Mouse (Mus musculus): ENCODE data around the gene Gm5460. TPM values are rescaled to one million over a fixed set of nuclear protein-coding genes. Genes with fewer than 3 reads are reported as not detected.

Gene Gm5460
- polyA plus RNA-seq (2012; rRNA removed): not detected in 2 replicates

GRCm38 (mm10) chr14:34016381-34016780, at the start of gene Gm5460:
Gene Gm5460, plus strand, starts transcription at chr14:34016758.

GRCm38 (mm10) chr14:33978604-33979059, 37.9 kb upstream of the Gm5460 start, which contains the start of gene Zfp488:
Gene Zfp488, minus strand, starts transcription at chr14:33978764.

GRCm38 (mm10) chr14:34015063-34015462, 1.5 kb upstream of the Gm5460 start, which contains the start of gene Gm30083:
Gene Gm30083, minus strand, starts transcription at chr14:34015182.

GRCm38 (mm10) chr14:34052516-34052915, 36.0 kb downstream of the Gm5460 start, which contains the start of gene Antxrl:
Gene Antxrl, plus strand, starts transcription at chr14:34052707.

GRCm38 (mm10) chr14:34085731-34086130, 69.2 kb downstream of the Gm5460 start, which contains the start of gene Anxa8:
Gene Anxa8, plus strand, starts transcription at chr14:34085981.

Other genes starting within 250 kb of the Gm5460 start
- gene Gdf10, start 93.2 kb upstream of the Gm5460 start, polyA plus RNA-seq (2012; rRNA removed): 3.7 TPM in 2 replicates
- 3.0 and 4.6 TPM in 2 replicates for gene Gdf2, start 75.7 kb upstream of the Gm5460 start, polyA plus RNA-seq (2012; rRNA removed)
- 0.01 and 0.02 TPM in 2 replicates for gene Rbp3, start 62.8 kb upstream of the Gm5460 start, polyA plus RNA-seq (2012; rRNA removed)
- gene Zfp488, start 38.0 kb upstream of the Gm5460 start, polyA plus RNA-seq (2012; rRNA removed): under 0.01 and 0.01 TPM in 2 replicates
- not detected in 2 replicates for gene Gm30083, start 1.6 kb upstream of the Gm5460 start, polyA plus RNA-seq (2012; rRNA removed)
- gene Antxrl, start 35.9 kb downstream of the Gm5460 start, polyA plus RNA-seq (2012; rRNA removed): not detected in 2 replicates
- 0.05 and 0.06 TPM in 2 replicates for gene Anxa8, start 69.2 kb downstream of the Gm5460 start, polyA plus RNA-seq (2012; rRNA removed)
- gene A630023A22Rik, start 86.0 kb downstream of the Gm5460 start, polyA plus RNA-seq (2012; rRNA removed): not detected in 2 replicates
- 0.01 TPM in 1 of 2 replicates, not detected in the other for gene Npy4r, start 135.7 kb downstream of the Gm5460 start, polyA plus RNA-seq (2012; rRNA removed)
- gene Gprin2, start 184.9 kb downstream of the Gm5460 start, polyA plus RNA-seq (2012; rRNA removed): 0.05 and 0.07 TPM in 2 replicates
- gene Syt15, start 202.8 kb downstream of the Gm5460 start, polyA plus RNA-seq (2012; rRNA removed): 0.44 and 0.61 TPM in 2 replicates

All from liver, embryonic 14 days (tissue).